Mouse (Mus musculus): Measurements from ENCODE around the gene Syde2. TPM values are rescaled to one million over a fixed set of nuclear protein-coding genes. Genes with fewer than 3 reads are reported as not detected.

The Syde2 gene
- polyA plus RNA-seq, 1 experiment: 3.8 TPM

DNA sequence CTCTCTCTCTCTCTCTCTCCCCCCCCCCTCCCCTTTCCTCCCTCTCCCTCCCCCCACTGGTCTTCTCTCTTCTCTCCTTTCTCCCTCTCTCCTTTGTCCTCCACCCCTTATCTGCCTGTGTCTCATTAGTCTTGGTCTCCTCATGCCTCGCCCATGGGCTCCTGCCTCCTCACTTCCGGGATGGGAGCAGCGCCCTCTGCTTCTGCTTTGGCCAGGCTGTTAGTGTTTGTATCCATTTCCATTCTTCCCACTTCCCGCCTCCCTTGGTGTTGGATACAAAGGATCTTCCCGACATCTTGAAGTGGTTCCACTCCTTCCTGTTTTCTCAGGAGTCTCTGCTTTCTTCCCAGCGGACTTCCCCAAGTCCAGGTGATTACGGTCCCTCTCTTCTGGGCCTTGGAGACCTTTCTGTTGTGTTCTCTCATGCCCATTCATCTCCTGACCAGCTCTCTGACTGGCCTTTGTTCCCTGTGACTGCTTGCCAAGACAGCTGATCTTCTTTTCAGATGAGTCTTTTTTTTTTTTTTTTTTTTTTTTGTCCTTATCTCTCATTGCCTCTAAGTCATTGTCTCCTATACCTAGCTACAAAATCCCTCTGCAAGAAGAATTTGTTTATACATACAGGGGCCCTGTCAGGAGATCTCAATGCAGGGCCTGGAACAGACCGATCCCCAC is 24.0 kb downstream of the Syde2 start:
- no peaks in the 10 kb centered on the region for H3K27me3 ChIP-seq (ENCODE audit: control insufficient read depth, insufficient read depth, low read length)
- peaks cover 9% of the 10 kb centered on the region; the same call in 1 of the 2 replicates for H3K4me1 ChIP-seq (ENCODE audit: control insufficient read depth, insufficient read depth, insufficient read length, low read length)
- H3K36me3 ChIP-seq (ENCODE audit: control insufficient read depth, insufficient read depth, low read length): peaks cover 21% of the 10 kb centered on the region
- no peak for TF ChIP-seq POLR2A (IDR thresholded peaks at IDR 0.05; ENCODE audit: low read depth, low read length)
- peak; percentile 8; the same call in 1 of the 2 replicates for TF ChIP-seq CTCF (IDR thresholded peaks at IDR 0.05; ENCODE audit: extremely low read depth, insufficient read length, insufficient replicate concordance, low read depth, low read length)
- H3K27ac ChIP-seq (ENCODE audit: insufficient read depth, low read depth, low read length): peak overlapping the region; percentile 50; the same call in 1 of the 2 replicates
- H3K4me3 ChIP-seq (ENCODE audit: low read depth, low read length): no peak overlapping the region
- WGBS: 37% methylated on average over 8 of the region's 8 CpGs

DNA sequence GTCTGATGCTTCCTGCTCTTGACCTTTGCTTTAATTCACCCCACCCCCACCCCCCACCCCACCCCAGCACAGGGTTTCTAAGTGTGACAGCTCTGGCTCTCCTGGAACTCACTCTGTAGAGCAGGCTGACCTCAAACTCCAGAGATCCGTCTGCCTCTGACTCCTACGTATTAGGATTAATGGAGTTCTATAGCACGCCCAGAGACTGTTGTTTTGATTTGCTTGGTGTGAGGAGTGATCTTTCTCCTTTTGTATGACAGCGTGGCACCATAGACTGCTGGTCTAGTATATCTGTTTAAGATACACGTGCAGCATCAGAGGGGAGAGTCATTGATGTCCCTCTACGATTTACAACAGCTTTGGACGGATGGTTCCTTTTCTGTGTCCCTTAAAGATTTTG is 25.8 kb downstream of the Syde2 start:
- H3K36me3 ChIP-seq (ENCODE audit: control insufficient read depth, insufficient read depth, low read length): peaks cover 31% of the 10 kb centered on the region
- no peak overlapping the region for H3K27ac ChIP-seq (ENCODE audit: insufficient read depth, low read depth, low read length)
- H3K4me3 ChIP-seq (ENCODE audit: low read depth, low read length): no peak overlapping the region
- no peak for TF ChIP-seq CTCF (IDR thresholded peaks at IDR 0.05; ENCODE audit: extremely low read depth, insufficient read length, insufficient replicate concordance, low read depth, low read length)
- no peak for TF ChIP-seq POLR2A (IDR thresholded peaks at IDR 0.05; ENCODE audit: low read depth, low read length)
- H3K27me3 ChIP-seq (ENCODE audit: control insufficient read depth, insufficient read depth, low read length): no peaks in the 10 kb centered on the region
- WGBS: 90% methylated on average over 7 of the region's 7 CpGs
- H3K4me1 ChIP-seq (ENCODE audit: control insufficient read depth, insufficient read depth, insufficient read length, low read length): peaks cover 5% of the 10 kb centered on the region; the same call in 1 of the 2 replicates

DNA sequence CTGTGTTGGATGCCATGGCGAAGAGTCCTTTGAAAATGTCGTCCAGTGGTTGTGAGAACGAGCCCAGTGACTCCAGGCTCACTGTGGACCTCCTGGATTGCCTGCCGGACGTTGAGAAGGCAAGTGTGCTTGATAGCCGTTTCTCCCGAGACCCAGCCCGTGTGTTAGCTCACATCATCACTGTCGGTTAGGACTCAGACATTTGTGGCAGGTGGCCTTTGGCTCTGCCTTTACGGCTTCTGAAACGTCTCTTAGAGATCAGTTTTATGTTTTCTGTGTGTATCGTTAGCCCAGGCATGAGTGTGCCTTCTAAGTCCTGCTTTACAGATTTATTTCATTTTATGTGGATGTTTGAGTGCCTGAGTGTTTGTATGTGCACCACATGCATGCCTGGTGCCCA is 26.7 kb downstream of the Syde2 start:
- no peak overlapping the region for H3K27ac ChIP-seq (ENCODE audit: insufficient read depth, low read depth, low read length)
- TF ChIP-seq POLR2A (IDR thresholded peaks at IDR 0.05; ENCODE audit: low read depth, low read length) (no peak), CTCF (IDR thresholded peaks at IDR 0.05; ENCODE audit: extremely low read depth, insufficient read length, insufficient replicate concordance, low read depth, low read length) (no peak)

DNA sequence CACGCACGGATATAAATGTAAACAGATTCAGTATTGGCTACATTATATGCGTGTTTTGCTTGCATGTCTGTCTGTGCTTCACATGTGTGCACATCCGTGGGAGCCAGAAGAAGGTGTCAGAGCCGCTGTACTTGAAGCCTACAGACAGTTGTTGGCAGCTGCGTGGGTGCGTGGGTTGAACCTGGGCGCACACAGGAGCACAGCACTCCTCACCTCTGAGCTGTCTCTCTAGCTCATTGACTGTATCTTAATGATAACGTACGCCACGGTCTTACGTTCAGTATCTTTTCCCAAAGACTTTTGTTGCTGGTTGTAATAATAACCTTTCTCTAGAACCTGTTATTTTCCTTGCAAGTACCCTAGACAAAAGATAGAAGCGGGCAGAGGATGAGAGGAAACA is 29.3 kb downstream of the Syde2 start:
- H3K4me1 ChIP-seq (ENCODE audit: control insufficient read depth, insufficient read depth, insufficient read length, low read length): no peaks in the 10 kb centered on the region
- no peaks in the 10 kb centered on the region for H3K27me3 ChIP-seq (ENCODE audit: control insufficient read depth, insufficient read depth, low read length)
- H3K4me3 ChIP-seq (ENCODE audit: low read depth, low read length): no peak overlapping the region
- H3K27ac ChIP-seq (ENCODE audit: insufficient read depth, low read depth, low read length): no peak overlapping the region
- peaks cover 34% of the 10 kb centered on the region for H3K36me3 ChIP-seq (ENCODE audit: control insufficient read depth, insufficient read depth, low read length)
- TF ChIP-seq CTCF (IDR thresholded peaks at IDR 0.05; ENCODE audit: extremely low read depth, insufficient read length, insufficient replicate concordance, low read depth, low read length): no peak
- no peak for TF ChIP-seq POLR2A (IDR thresholded peaks at IDR 0.05; ENCODE audit: low read depth, low read length)
- WGBS: 92% methylated on average over 13 of the region's 13 CpGs

More for the DNA sequence above, 26.7 kb downstream of the Syde2 start:
- 92% methylated on average over 12 of the region's 12 CpGs for WGBS
- Histone ChIP-seq H3K4me3 (ENCODE audit: low read depth, low read length) (no peak overlapping the region), H3K4me1 (ENCODE audit: control insufficient read depth, insufficient read depth, insufficient read length, low read length) (peaks cover 3% of the 10 kb centered on the region; the same call in 1 of the 2 replicates), H3K36me3 (ENCODE audit: control insufficient read depth, insufficient read depth, low read length) (peaks cover 31% of the 10 kb centered on the region), H3K27me3 (ENCODE audit: control insufficient read depth, insufficient read depth, low read length) (no peaks in the 10 kb centered on the region)

DNA sequence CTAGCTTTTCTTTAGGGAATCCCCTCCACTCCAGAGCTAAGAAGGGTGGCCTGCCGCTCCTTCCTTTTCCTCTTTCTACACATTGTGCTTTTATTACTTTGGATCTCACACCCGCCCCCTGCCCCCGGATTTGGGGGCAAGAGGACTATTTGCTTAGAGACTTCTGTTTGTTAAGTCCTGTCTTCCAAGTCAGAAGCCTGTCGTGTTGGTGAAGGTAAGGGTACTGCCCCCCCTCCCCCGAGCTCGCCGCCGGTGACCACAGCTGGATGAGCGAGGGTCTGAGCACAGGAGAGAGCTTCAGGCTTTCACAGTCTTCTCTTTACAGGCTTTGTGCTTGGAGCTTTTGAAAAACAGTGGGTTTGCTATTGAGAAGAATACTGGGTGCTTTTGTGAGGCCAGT is 29.9 kb downstream of the Syde2 start:
- WGBS: 76% methylated on average over 9 of the region's 9 CpGs
- Histone ChIP-seq H3K27me3 (ENCODE audit: control insufficient read depth, insufficient read depth, low read length) (no peaks in the 10 kb centered on the region), H3K36me3 (ENCODE audit: control insufficient read depth, insufficient read depth, low read length) (peaks cover 39% of the 10 kb centered on the region), H3K4me3 (ENCODE audit: low read depth, low read length) (no peak overlapping the region), H3K4me1 (ENCODE audit: control insufficient read depth, insufficient read depth, insufficient read length, low read length) (no peaks in the 10 kb centered on the region), H3K27ac (ENCODE audit: insufficient read depth, low read depth, low read length) (no peak overlapping the region)
- TF ChIP-seq POLR2A (IDR thresholded peaks at IDR 0.05; ENCODE audit: low read depth, low read length) (no peak), CTCF (IDR thresholded peaks at IDR 0.05; ENCODE audit: extremely low read depth, insufficient read length, insufficient replicate concordance, low read depth, low read length) (no peak)

DNA sequence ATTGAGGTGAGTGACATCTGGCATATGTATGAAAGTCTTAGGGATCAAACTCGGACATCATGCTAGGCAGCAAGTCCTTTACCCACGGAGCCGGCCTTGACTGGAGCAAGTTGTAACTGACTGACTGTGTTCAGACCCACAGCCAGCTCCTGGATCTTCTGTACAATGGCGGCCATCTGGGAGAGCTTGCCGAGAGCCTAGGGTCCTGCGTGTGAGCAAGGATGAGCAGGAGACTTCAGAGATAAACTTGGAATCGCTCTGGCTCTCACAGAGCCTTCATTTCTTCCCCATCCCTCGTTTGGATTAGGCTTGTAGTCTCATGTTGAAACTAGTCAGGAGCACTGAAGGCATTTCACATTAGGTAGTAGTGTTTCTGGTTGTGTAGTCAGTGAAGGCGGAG is 34.6 kb downstream of the Syde2 start:
- Histone ChIP-seq H3K36me3 (ENCODE audit: control insufficient read depth, insufficient read depth, low read length) (peaks cover 19% of the 10 kb centered on the region), H3K27me3 (ENCODE audit: control insufficient read depth, insufficient read depth, low read length) (no peaks in the 10 kb centered on the region), H3K27ac (ENCODE audit: insufficient read depth, low read depth, low read length) (no peak overlapping the region), H3K4me1 (ENCODE audit: control insufficient read depth, insufficient read depth, insufficient read length, low read length) (peaks cover 2% of the 10 kb centered on the region; the same call in 1 of the 2 replicates), H3K4me3 (ENCODE audit: low read depth, low read length) (no peak overlapping the region)
- TF ChIP-seq POLR2A (IDR thresholded peaks at IDR 0.05; ENCODE audit: low read depth, low read length) (no peak), CTCF (IDR thresholded peaks at IDR 0.05; ENCODE audit: extremely low read depth, insufficient read length, insufficient replicate concordance, low read depth, low read length) (no peak)
- WGBS: 96% methylated on average over 9 of the region's 9 CpGs

DNA sequence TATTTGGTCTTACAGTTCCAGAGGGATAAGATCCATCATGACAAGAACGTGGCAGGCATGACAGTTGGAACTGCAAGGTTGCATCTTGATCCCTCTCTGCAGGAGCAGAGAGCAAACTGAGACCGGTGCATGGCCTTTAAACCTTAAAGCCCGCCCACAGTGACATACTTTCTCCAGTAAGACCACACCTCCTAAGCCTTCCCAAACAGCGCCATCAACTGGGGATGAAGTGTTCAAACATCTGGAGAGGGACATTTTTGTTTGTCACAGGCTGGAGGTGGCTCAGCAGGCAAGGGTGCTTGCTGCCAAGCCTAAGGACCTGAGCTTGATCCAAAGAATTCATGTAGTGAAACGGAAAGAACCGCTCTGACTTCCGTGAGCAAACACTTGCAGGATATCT is 37.1 kb downstream of the Syde2 start:
- TF ChIP-seq POLR2A (IDR thresholded peaks at IDR 0.05; ENCODE audit: low read depth, low read length): no peak
- TF ChIP-seq CTCF (IDR thresholded peaks at IDR 0.05; ENCODE audit: extremely low read depth, insufficient read length, insufficient replicate concordance, low read depth, low read length): no peak
- 89% methylated on average over 7 of the region's 7 CpGs for WGBS
- peaks cover 12% of the 10 kb centered on the region for H3K36me3 ChIP-seq (ENCODE audit: control insufficient read depth, insufficient read depth, low read length)

More for the DNA sequence above, 37.1 kb downstream of the Syde2 start:
- Histone ChIP-seq H3K4me1 (ENCODE audit: control insufficient read depth, insufficient read depth, insufficient read length, low read length) (peaks cover 2% of the 10 kb centered on the region; the same call in 1 of the 2 replicates), H3K4me3 (ENCODE audit: low read depth, low read length) (no peak overlapping the region), H3K27me3 (ENCODE audit: control insufficient read depth, insufficient read depth, low read length) (no peaks in the 10 kb centered on the region), H3K27ac (ENCODE audit: insufficient read depth, low read depth, low read length) (no peak overlapping the region)

Data from small intestine, adult 2 months (tissue).